Mouse (Mus musculus): Measurements from ENCODE around the gene S100pbp. TPM values are rescaled to one million over a fixed set of nuclear protein-coding genes. Genes with fewer than 3 reads are reported as not detected.

The S100pbp gene
- polyA plus RNA-seq, 1 experiment from 2014 or later, result 15.7 TPM

- Histone ChIP-seq H3K27ac (replicated peaks in 1 of 2; ENCODE audit: control insufficient read depth in 1 of 2, insufficient read depth in 1 of 2, low read depth in 2 of 2, low read length in 2 of 2) (no peak overlapping the region; a peak in 1 of 4 replicates), H3K36me3 (ENCODE audit: control insufficient read depth, insufficient read depth, low read length) (peaks cover 31% of the 10 kb centered on the region), H3K9me3 (ENCODE audit: control insufficient read depth, low read length) (no peaks in the 10 kb centered on the region), H3K27me3 (ENCODE audit: control insufficient read depth, insufficient read depth, low read length) (no peaks in the 10 kb centered on the region), H3K4me3 (ENCODE audit: control insufficient read depth in 1 of 2, insufficient read depth in 1 of 2, low read depth in 1 of 2, low read length in 2 of 2) (no peak overlapping the region), H3K4me2 (ENCODE audit: low read length) (no peak overlapping the region), H3K9ac (ENCODE audit: low read length) (no peak overlapping the region; the same call in 1 of the 2 replicates), H3K4me1 (ENCODE audit: control insufficient read depth in 2 of 2, insufficient read depth in 2 of 2, low read length in 2 of 2) (peaks cover 25 to 52% of the 10 kb centered on the region in 2 experiments)
- WGBS, result 62% methylated on average over 4 of the region's 4 CpGs
- ATAC-seq (ENCODE audit: insufficient number of reproducible peaks, insufficient read depth, low FRiP score, low read depth), result no peak
Measured at GRCm38 (mm10) chr4:129145411-129145810, 44.1 kb downstream of the S100pbp start.

GRCm38 (mm10) chr4:129144401-129145367, 44.8 kb downstream of the S100pbp start:
- Histone ChIP-seq H3K9ac (ENCODE audit: low read length) (no peak overlapping the region; the same call in 1 of the 2 replicates), H3K27ac (replicated peaks in 1 of 2; ENCODE audit: control insufficient read depth in 1 of 2, insufficient read depth in 1 of 2, low read depth in 2 of 2, low read length in 2 of 2) (peak overlapping the region; percentile 4 to 25; a peak in 2 of 4 replicates), H3K27me3 (ENCODE audit: control insufficient read depth, insufficient read depth, low read length) (no peaks in the 10 kb centered on the region), H3K4me3 (ENCODE audit: control insufficient read depth in 1 of 2, insufficient read depth in 1 of 2, low read depth in 1 of 2, low read length in 2 of 2) (no peak overlapping the region), H3K36me3 (ENCODE audit: control insufficient read depth, insufficient read depth, low read length) (peaks cover 23% of the 10 kb centered on the region), H3K4me2 (ENCODE audit: low read length) (no peak overlapping the region), H3K4me1 (ENCODE audit: control insufficient read depth in 2 of 2, insufficient read depth in 2 of 2, low read length in 2 of 2) (peaks cover 25 to 52% of the 10 kb centered on the region in 2 experiments), H3K9me3 (ENCODE audit: control insufficient read depth, low read length) (no peaks in the 10 kb centered on the region)
- WGBS, result 52% methylated on average over 16 of the region's 16 CpGs
- ATAC-seq (ENCODE audit: insufficient number of reproducible peaks, insufficient read depth, low FRiP score, low read depth), result no peak

- H3K4me1 ChIP-seq (ENCODE audit: control insufficient read depth in 2 of 2, insufficient read depth in 2 of 2, low read length in 2 of 2), result peaks cover 25 to 51% of the 10 kb centered on the region in 2 experiments
- 74% methylated on average over 5 of the region's 5 CpGs for WGBS
- no peaks in the 10 kb centered on the region for H3K27me3 ChIP-seq (ENCODE audit: control insufficient read depth, insufficient read depth, low read length)
- no peak for ATAC-seq (ENCODE audit: insufficient number of reproducible peaks, insufficient read depth, low FRiP score, low read depth)
- no peak overlapping the region for H3K9ac ChIP-seq (ENCODE audit: low read length)
- H3K4me2 ChIP-seq (ENCODE audit: low read length), result no peak overlapping the region
- peaks cover 12% of the 10 kb centered on the region; the same call in 1 of the 2 replicates for H3K36me3 ChIP-seq (ENCODE audit: control insufficient read depth, insufficient read depth, low read length)
- H3K27ac ChIP-seq (replicated peaks in 1 of 2; ENCODE audit: control insufficient read depth in 1 of 2, insufficient read depth in 1 of 2, low read depth in 2 of 2, low read length in 2 of 2), result no peak overlapping the region
- no peaks in the 10 kb centered on the region for H3K9me3 ChIP-seq (ENCODE audit: control insufficient read depth, low read length)
- H3K4me3 ChIP-seq (ENCODE audit: control insufficient read depth in 1 of 2, insufficient read depth in 1 of 2, low read depth in 1 of 2, low read length in 2 of 2), result no peak overlapping the region
Measured at GRCm38 (mm10) chr4:129143509-129143908, 46.0 kb downstream of the S100pbp start.

- H3K27ac ChIP-seq (replicated peaks in 1 of 2; ENCODE audit: control insufficient read depth in 1 of 2, insufficient read depth in 1 of 2, low read depth in 2 of 2, low read length in 2 of 2), result peak overlapping the region in 1 of 2 experiments; percentile 82; a peak in 2 of 4 replicates
- 82% methylated on average over 11 of the region's 11 CpGs for WGBS
- H3K27me3 ChIP-seq (ENCODE audit: control insufficient read depth, insufficient read depth, low read length), result peaks cover 8% of the 10 kb centered on the region
- H3K36me3 ChIP-seq (ENCODE audit: control insufficient read depth, insufficient read depth, low read length), result 0 out of 2 replicates have a peak, but pooled peaks cover 11% of the 10 kb centered on the region
- no peak overlapping the region for H3K4me3 ChIP-seq (ENCODE audit: control insufficient read depth in 1 of 2, insufficient read depth in 1 of 2, low read depth in 1 of 2, low read length in 2 of 2)
- ATAC-seq (ENCODE audit: insufficient number of reproducible peaks, insufficient read depth, low FRiP score, low read depth), result no peak
- H3K9ac ChIP-seq (ENCODE audit: low read length), result no peak overlapping the region
- no peaks in the 10 kb centered on the region for H3K9me3 ChIP-seq (ENCODE audit: control insufficient read depth, low read length)
- H3K4me2 ChIP-seq (ENCODE audit: low read length), result peak overlapping the region; percentile 26; the same call in 1 of the 2 replicates
- peaks cover 31 to 53% of the 10 kb centered on the region in 2 experiments for H3K4me1 ChIP-seq (ENCODE audit: control insufficient read depth in 2 of 2, insufficient read depth in 2 of 2, low read length in 2 of 2)
Measured at GRCm38 (mm10) chr4:129142439-129143045, 47.0 kb downstream of the S100pbp start.

- Histone ChIP-seq H3K9me3 (ENCODE audit: control insufficient read depth, low read length) (no peaks in the 10 kb centered on the region), H3K4me3 (ENCODE audit: control insufficient read depth in 1 of 2, insufficient read depth in 1 of 2, low read depth in 1 of 2, low read length in 2 of 2) (no peak overlapping the region), H3K9ac (ENCODE audit: low read length) (0 out of 2 replicates have a peak overlapping the region, but pooled peaks have one; percentile 42), H3K36me3 (ENCODE audit: control insufficient read depth, insufficient read depth, low read length) (0 out of 2 replicates have a peak, but pooled peaks cover 11% of the 10 kb centered on the region), H3K4me2 (ENCODE audit: low read length) (peak overlapping the region; percentile 26), H3K4me1 (ENCODE audit: control insufficient read depth in 2 of 2, insufficient read depth in 2 of 2, low read length in 2 of 2) (peaks cover 36 to 50% of the 10 kb centered on the region in 2 experiments), H3K27me3 (ENCODE audit: control insufficient read depth, insufficient read depth, low read length) (peaks cover 10% of the 10 kb centered on the region), H3K27ac (replicated peaks in 1 of 2; ENCODE audit: control insufficient read depth in 1 of 2, insufficient read depth in 1 of 2, low read depth in 2 of 2, low read length in 2 of 2) (peak overlapping the region; percentile 72 to 82)
- WGBS, result 43% methylated on average over 17 of the region's 17 CpGs
- peak; percentile 51 for ATAC-seq (ENCODE audit: insufficient number of reproducible peaks, insufficient read depth, low FRiP score, low read depth)
Measured at GRCm38 (mm10) chr4:129141560-129142438, 47.7 kb downstream of the S100pbp start.

- peaks cover 36 to 50% of the 10 kb centered on the region in 2 experiments for H3K4me1 ChIP-seq (ENCODE audit: control insufficient read depth in 2 of 2, insufficient read depth in 2 of 2, low read length in 2 of 2)
- ATAC-seq (ENCODE audit: insufficient number of reproducible peaks, insufficient read depth, low FRiP score, low read depth), result no peak
- H3K9me3 ChIP-seq (ENCODE audit: control insufficient read depth, low read length), result no peaks in the 10 kb centered on the region
- no peak overlapping the region for H3K4me3 ChIP-seq (ENCODE audit: control insufficient read depth in 1 of 2, insufficient read depth in 1 of 2, low read depth in 1 of 2, low read length in 2 of 2)
- 0 out of 2 replicates have a peak, but pooled peaks cover 11% of the 10 kb centered on the region for H3K36me3 ChIP-seq (ENCODE audit: control insufficient read depth, insufficient read depth, low read length)
- peaks cover 11% of the 10 kb centered on the region for H3K27me3 ChIP-seq (ENCODE audit: control insufficient read depth, insufficient read depth, low read length)
- peak overlapping the region in 1 of 2 experiments; percentile 82; a peak in 2 of 4 replicates for H3K27ac ChIP-seq (replicated peaks in 1 of 2; ENCODE audit: control insufficient read depth in 1 of 2, insufficient read depth in 1 of 2, low read depth in 2 of 2, low read length in 2 of 2)
- WGBS, result 82% methylated on average over 4 of the region's 4 CpGs
- H3K4me2 ChIP-seq (ENCODE audit: low read length), result no peak overlapping the region
- no peak overlapping the region for H3K9ac ChIP-seq (ENCODE audit: low read length)
Measured at GRCm38 (mm10) chr4:129140808-129141207, 48.7 kb downstream of the S100pbp start.
